Mouse (Mus musculus) liver, embryonic 14.5 days (tissue): ENCODE measurements around the gene Msrb1.

Experiments used
- CTCF ChIP-seq: IDR thresholded peaks from 2 replicates; pipeline ENCODE4 v1.5.1; 2016; ENCODE audit warnings: antibody characterized with exemption, low read depth, control low read depth
- EP300 ChIP-seq: IDR thresholded peaks from 2 replicates; pipeline ENCODE4 v1.6.1; 2016; ENCODE audit warnings: antibody characterized with exemption, low read depth

DNA sequence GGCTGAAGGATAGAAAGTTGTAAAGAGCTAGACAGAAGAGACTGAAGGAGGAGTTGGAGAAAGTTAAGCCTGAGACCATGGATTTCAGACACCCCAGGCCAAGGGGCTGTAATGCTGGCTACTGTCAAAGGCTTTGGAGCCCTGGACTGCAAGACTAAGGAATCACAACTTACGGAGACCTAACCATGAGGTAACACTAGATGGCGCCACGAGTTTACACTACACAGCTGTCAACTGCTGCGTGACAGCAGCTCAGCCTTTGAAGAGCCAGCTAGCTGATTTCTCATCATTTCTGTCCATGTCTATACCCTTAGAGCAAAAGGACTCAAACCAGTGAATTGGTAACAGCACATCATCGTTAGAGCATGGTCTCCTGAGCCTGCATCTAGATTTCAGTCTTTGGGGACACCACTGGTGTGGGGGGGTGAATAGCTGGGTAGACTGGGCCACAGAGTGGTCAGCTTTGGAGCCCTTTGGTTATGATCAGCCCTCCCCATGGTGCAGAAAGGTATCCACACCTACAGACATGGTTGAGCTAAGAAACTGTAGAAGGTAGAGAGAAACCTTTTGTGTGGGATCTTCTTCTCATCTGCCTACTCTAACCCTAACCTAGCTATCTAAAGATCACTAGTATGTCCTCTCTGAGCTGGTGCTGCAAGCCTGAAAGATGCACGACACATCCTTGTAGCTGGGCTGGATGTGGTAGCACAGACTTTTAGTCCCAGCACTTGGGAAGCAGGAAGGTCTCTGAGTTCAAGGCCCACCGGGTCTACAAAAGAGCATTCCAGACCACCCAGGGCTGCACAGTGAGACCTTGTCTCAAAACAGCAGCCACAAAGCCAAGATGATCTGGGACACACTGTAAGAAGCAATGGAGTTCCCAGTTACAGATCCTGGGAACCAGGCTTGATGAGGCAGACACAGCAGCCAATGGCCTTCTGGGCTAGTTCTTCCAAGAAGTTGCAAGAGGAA lies 9.4 kb downstream of the Msrb1 start:
- TF ChIP-seq CTCF (peak; percentile 93), EP300 (no peak)
